Mouse (Mus musculus): ENCODE results near the gene Vwa3a.

The Vwa3a gene

GRCm38 (mm10) chr7:120838436-120839160 lies 99.5 kb downstream of the Vwa3a start:
- peak; percentile 68 for DNase-seq (ENCODE audit: low spot score)

- no peak for DNase-seq (ENCODE audit: low spot score)
Observed at GRCm38 (mm10) chr7:120839786-120840185, 100.7 kb downstream of the Vwa3a start.

GRCm38 (mm10) chr7:120842345-120843036 lies 103.4 kb downstream of the Vwa3a start, which contains the start of gene Eef2k:
Gene Eef2k (plus strand): TSS chr7:120842831.
- peak; percentile 92 for DNase-seq (ENCODE audit: low spot score)

GRCm38 (mm10) chr7:120843037-120843621 lies 104.0 kb downstream of the Vwa3a start:
- peak; percentile 90 for DNase-seq (ENCODE audit: low spot score)

GRCm38 (mm10) chr7:120843852-120844435 lies 104.8 kb downstream of the Vwa3a start:
- peak; percentile 18 for DNase-seq (ENCODE audit: low spot score)

GRCm38 (mm10) chr7:120844689-120845088 lies 105.6 kb downstream of the Vwa3a start:
- DNase-seq (ENCODE audit: low spot score) = no peak

GRCm38 (mm10) chr7:120848831-120849512 lies 109.9 kb downstream of the Vwa3a start:
- no peak for DNase-seq (ENCODE audit: low spot score)

GRCm38 (mm10) chr7:120850165-120850564 lies 111.0 kb downstream of the Vwa3a start:
- no peak for DNase-seq (ENCODE audit: low spot score)

Data from urinary bladder, postnatal 14 days (tissue).